Mouse (Mus musculus): ENCODE measurements at regions not wholly inside any gene's neighbourhood (a gene's known extent, or its start where the extent isn't known, plus 50 kb on each side); places are given as distances from the start of the nearest gene placed in this dataset.

DNA sequence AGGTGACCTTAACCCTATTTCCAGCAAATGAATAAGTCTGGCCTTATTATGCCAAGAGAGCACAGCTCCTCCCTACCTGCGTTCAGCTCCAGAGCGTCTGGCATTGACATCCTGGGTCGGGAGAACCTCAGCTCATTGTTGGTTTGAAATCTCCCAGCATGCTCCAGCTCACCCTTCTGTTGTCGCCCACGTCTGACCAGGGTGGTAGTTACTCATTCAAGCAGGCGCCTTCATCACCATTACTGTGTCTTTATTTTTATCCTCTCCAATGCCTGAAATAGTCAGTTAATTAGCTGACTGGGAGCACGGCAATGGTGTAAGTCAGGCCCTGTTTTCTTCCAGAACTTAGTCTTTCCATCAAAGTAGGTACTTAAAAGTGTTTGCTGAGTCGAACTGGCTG, 90.8 kb upstream of the Cxcr4 start:
- no peak for TF ChIP-seq CTCF (IDR thresholded peaks at IDR 0.05; ENCODE audit: control insufficient read depth, insufficient read depth, insufficient replicate concordance, low read depth, low read length)
- TF ChIP-seq POLR2A (IDR thresholded peaks at IDR 0.05; ENCODE audit: control insufficient read depth, low read depth, low read length), result no peak
